Mouse (Mus musculus): ENCODE results near the gene Gm16223. TPM values are rescaled to one million over a fixed set of nuclear protein-coding genes. Genes with fewer than 3 reads are reported as not detected.

Gm16223 gene
- not detected in 2 replicates for polyA plus RNA-seq (2012; rRNA removed; ENCODE audit: low replicate concordance)

GRCm38 (mm10) chr5:42067476-42068187 is at the start of gene Gm16223:
Gm16223 (plus strand) TSS chr5:42067960.

Other genes with a start within 250 kb of the Gm16223 start
- gene Bod1l, start 223.6 kb upstream of the Gm16223 start, polyA plus RNA-seq (2012; rRNA removed; ENCODE audit: low replicate concordance): 3.8 and 4.0 TPM in 2 replicates